Mouse (Mus musculus): Measurements from ENCODE around the gene Mroh7.

Mroh7 gene

DNA sequence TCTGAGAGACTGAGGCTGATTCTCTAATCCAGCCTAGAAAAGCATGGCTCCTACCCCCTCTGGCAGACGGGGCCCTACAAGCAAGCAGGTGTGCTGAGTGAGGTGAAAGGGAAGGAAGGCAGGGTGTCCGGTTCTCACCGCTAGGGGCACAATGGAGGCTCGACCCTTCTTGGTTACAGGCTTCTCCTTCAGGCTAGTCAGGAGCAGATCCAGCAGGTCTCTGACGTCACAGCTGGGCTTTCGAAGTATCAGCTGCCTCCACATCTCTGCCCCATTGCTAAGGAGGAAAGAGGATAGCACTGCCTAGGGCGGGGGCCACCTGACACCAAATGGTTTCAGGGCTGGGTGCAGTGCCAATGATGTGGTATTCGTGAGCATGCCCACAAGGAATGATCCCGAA, 30.7 kb downstream of the Mroh7 start:
- no peak for DNase-seq (ENCODE audit: low read depth in 1 of 2, low spot score in 2 of 2)

DNA sequence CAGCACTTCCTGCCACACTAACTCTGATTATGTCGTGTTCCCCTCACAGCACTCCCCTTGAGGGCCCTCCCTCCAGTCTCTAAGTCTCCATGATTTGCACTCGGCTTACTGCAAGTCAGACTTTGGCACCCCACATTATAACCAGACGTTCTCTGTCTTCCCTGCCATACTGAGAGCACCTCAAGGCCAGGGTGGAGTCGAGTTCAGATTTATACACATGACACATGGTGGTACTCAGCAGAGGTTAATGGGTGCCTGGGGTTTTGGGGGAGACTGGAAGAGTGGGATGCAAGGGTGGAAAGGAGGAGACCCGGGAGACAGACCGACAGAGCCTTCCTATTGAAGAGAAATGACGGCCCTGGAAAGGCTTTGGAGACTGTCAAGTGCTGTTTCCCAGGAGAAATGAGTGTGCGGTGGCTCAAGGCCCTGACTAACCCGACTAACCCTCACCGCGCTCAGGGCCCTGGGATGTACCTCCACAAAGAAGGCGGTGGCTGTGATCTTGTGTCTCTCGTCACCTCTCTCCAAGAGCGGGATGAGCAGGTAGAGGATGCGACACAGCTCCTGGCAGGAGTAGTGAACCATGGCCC, 36.8 kb downstream of the Mroh7 start:
- no peak for DNase-seq (ENCODE audit: low read depth in 1 of 2, low spot score in 2 of 2)

DNA sequence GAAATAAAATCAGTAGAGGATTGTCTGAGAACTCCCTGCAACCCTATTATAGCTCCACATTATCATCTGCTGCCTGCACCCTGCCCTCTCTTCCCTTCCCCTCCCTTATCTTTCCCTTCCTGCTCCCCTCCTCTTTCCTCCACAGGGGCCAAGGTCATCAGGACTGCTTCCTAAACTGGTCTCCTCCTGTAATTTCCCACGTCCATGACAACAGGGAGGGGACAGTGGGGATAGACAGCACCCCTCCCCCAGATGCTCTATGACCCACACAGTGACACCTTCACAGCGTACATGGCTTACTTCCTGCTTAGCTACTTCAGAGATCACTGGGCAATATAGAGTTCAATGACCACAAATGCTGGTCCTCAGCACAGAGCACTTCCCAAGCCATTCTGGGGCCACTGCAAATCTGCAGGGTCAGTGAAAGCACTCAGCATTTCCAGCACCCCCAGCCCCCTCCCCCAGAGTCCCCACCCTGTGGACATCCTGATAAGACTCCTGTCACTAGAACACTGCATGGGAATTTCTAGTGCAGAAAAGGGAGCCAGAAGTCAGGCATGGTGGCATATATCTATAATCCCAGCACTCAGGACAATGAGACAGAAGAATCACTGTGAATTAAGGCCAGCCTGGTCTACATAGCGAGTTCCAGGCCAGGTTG, 42.0 kb downstream of the Mroh7 start:
- no peak for DNase-seq (ENCODE audit: low read depth in 1 of 2, low spot score in 2 of 2)

DNA sequence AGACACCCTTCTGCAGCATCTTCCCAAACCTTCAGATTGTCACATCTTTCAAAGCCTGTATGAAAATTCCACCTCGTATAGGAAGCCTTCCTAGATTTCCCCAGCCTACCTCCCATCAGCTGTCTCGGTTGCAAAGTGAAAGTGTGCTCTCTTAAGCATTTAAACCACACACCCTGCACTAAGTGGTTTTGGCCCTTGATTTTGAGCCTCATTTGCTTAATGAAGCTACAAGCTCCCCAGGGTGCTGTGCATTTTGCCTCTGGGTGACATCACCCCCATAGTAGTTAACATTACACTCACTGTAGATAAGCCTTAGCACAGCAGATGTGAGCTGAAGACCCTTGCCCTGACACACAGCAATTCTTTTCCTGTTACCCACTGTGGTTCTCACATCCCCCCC, 49.8 kb downstream of the Mroh7 start:
- no peak for DNase-seq (ENCODE audit: low read depth in 1 of 2, low spot score in 2 of 2)

DNA sequence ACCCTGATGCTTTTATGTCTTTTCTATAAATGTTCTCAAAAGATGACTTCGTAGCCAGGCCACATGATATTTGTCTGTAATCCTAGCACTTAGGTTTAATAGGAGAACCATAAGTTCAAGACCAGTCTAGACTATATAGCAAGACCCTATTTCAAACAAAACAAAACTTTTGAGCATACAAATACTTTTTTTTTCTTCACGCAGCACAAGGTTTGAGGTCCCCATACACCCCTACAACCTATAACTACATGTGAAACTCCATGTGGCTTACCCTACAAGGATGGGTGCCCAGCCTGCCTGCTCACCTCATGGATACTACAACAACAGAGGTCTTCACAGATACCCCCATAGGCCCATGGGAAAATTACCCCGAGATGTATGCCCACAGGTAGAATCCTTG, 51.6 kb downstream of the Mroh7 start:
- no peak for DNase-seq (ENCODE audit: low read depth in 1 of 2, low spot score in 2 of 2)

DNA sequence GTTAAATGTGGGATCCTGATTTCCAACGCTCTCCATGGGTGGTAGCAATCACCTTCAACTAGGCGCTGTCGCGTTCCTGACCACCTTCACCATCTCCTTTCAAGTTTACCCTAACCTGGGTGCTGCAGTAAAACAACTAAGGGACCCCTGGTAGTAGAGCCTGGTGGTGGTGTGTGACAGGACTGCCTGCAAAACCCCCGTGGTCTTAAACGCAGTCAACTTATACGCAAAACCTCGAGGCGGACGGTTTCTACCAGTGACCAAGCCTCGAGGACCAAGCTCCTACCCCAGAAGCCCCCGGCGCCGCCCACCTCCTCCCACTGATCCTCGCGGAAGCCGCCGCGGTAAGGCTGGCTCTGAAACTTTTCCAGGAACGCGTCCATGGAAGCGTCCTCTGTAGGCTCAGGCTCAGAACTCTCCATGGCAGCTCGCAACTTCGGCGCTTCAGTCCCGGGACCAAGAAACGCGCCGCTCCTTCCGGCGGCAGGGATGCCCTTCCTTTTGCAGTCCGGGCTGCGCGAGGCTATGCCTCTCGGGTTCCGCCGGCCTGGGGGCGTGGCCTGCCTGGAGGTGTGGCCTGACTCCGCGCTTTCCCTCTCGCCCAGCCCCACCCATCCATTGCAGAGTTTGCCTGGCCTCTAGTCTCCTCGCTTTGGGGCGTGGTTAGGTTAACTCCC, 52.1 kb downstream of the Mroh7 start, which contains the start of gene Ttc4:
Gene Ttc4 (minus strand): TSS at position 503 of the 677 bp plus-strand sequence.
- DNase-seq (ENCODE audit: low read depth in 1 of 2, low spot score in 2 of 2) = peak; percentile 65 to 75

DNA sequence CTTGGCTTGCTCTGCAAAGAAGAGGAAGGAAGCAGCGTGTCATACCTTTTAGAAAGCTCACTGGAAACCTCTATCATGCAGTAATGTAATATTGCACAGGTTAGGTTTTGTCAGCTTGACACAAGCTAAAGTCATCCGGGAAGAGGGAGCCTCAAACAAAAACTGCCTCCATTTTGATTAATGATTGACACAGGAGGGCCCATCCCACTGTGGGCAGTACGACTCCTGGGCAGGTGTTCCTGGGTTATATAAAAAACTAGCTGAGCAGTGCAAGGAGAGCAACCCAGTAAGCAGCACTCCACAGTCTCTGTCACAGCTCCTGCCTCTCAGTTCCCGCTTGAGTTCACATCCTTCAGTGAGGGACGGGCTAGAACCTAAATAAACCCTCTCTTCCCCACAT, 54.0 kb downstream of the Mroh7 start:
- DNase-seq (ENCODE audit: low read depth in 1 of 2, low spot score in 2 of 2) = no peak

DNA sequence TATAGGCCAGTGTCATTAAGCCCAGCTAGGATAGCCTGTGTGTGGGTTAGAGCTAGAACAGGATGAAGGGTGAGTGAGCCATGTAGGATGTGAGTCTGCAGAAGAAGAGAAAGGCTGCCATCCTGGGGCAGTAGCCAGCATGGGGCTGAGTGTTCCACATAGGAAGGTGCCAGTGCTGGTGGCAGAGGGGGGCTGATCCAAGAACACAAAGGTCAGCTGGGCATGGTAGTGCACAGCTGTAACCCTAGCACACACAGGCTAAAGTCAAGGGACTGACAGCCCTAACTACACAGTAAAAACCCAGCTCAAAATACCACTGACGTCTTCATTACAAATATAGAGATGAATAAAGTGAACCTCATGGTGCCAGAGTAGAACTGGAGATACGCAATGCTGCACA, 64.2 kb downstream of the Mroh7 start:
- DNase-seq (ENCODE audit: low read depth in 1 of 2, low spot score in 2 of 2) = no peak

DNA sequence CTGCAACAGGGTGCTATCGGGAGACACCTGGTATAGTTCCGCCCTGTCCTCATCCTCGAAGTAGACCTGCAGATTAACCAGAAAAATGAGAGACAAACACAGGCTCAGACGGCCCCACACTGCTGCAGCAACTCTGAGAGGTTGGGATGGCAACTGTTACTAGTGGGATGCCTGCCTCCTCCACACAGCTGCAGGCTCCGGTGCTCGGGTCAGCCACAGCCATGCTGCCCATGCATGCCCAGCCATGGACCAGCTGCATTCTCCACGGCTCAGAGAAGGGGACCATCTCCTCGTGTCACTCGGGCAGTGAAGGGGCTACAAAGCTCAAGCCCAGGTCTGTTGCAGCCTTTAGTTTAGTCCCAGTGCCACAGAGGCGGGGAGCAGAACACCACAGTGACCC, 65.1 kb downstream of the Mroh7 start:
- DNase-seq (ENCODE audit: low read depth in 1 of 2, low spot score in 2 of 2) = no peak

DNA sequence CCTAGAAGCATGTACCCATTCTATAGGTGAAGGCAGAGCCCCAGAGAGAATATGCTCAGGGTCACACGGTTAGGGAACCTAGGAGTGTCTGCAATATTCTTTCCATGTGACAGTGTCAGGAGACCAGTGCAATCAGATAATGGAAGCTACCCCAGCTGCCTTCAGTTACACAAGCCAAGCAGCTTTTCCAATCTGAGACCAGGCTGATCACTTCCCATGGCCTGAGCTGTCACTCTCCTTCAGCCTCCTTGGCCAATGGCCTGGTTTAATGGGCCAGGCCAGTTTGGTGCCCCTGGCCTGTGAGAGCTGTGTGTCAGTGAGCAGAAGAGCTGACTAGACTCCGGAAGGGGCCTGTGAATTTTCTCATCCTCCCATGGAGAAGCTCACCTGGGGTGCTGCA, 65.5 kb downstream of the Mroh7 start:
- no peak for DNase-seq (ENCODE audit: low read depth in 1 of 2, low spot score in 2 of 2)

DNA sequence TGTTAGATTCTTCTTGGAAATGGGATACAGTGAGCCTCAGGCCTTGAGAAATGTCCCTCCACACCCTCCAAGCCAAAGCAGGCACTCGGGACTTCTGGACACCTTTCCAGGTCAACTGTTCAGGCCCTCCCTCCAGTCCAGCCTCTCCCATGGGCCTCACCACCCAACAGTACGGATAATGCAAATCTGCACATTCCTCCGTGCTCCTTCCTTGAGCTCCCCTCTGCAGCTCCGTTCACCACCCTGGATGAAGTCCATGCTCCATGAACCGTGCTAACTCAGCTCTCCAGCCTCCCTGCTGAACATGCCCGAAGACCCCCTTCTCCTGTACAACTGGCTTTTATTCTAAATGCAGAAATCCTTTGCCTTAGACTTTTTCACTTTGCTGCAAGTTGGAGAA, 66.0 kb downstream of the Mroh7 start:
- DNase-seq (ENCODE audit: low read depth in 1 of 2, low spot score in 2 of 2) = no peak

DNA sequence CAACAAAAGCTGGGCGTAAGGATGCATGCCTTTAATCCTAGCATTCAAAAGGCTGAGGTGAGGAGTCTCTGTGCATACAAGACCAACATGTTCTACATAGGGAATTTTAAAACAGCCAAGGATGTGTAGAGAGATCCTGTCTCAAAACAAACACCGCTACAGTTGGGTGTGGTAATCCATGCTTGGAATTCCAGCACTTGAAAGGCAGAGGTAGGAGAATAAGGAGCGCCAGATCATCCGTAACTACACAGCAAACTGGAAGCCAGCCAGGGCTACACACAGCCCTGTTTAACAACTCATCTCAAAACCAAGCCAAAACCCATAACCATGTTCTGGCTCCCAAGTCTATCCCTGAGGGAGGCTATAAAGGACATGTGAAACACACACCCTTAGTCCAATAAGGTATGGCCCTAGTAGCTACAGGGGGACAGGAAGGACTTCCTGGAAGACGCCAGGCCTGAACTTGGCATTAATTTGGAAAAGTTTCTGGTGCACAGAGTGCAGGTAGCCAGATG, 66.7 kb downstream of the Mroh7 start:
- no peak for DNase-seq (ENCODE audit: low read depth in 1 of 2, low spot score in 2 of 2)

DNA sequence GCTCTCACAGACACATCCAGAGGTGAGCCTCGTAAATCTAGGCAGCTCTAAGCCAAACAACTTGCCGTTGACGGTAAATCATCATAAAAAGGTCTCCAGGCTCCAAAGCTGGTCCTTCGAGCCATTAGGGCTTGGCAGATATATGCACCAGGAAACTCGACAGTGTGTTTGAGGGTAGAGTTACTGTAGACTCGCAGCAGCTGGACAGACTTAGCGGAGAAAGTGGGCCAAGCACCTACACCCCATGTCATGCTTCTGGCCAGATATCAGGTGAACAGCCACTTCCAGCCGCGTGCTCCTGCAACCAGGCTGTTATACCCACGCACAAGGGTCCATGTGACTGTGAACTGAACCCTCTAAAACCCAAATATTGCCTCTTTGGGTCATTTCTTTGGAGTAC, 75.0 kb downstream of the Mroh7 start:
- no peak for DNase-seq (ENCODE audit: low read depth in 1 of 2, low spot score in 2 of 2)

DNA sequence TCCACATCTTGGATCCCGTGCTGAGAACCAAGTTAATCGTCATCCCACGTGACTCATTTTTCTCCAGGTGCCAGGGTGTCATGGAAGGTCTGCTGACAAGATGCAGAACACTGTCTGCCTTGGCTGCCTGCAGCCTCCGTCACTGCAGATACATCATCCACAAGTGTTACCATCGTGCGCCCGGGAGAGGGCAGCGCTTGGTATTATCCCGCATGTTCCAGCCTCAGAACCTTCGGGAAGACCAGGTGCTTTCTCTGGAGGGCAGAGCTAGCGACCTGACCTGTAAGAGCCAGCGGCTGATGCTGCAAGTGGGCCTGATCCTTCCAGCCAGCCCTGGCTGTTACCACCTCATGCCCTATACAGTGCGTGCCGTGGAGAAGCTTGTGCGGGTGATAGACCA, 77.7 kb downstream of the Mroh7 start:
- no peak for DNase-seq (ENCODE audit: low read depth in 1 of 2, low spot score in 2 of 2)

DNA sequence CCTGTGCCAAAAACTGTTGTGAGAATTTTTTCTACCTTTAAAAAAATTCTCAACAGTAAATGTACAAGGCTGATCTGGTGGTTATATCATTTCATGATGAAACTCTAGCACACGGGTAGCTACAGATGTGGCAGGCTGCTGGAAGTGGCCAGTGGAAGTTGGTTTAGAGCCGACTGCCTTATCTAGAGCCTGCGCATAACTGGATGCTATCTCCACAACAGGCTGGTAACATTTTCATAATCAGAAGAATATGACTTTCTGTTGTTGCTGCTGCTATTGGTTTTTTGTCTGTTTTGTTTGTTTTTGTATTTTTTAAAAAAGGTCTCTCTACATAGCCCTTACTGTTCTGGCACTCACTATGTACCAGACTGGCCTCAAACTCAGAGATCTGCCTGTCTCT, 78.2 kb downstream of the Mroh7 start:
- no peak for DNase-seq (ENCODE audit: low read depth in 1 of 2, low spot score in 2 of 2)

DNA sequence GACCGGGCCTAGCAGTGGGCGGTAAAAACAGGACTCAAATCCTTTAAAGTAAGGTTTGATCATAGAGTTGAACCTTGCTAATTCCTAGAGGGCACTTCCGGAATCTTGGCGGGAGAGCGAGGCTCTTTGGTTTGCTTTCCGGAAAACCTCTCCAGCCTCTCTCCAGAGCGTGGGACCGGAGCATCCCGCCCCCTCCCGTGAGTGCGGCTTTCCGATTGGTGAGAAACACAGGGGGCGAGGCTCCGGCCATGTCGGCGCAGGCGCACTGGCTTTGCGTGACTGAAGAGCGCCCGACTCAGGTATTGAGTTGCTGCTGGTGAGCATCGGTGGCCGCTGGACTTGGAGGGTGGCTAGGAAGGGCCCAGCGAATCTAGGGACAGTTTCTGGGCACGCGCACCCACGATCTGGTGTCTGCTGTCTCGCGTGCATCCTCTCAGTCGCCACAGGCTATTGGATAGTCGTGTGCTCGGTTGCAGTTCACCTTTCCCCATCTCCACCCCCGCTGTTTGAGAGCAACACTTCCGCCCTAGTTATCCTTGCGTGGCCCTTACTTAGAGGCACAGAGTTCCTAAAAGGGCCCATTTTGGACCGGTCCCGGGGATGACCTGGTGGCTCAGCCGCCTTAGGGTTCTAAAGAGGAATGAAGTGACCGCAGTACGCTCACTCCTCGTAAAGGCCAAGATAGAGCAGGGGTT, 79.7 kb downstream of the Mroh7 start, which contains the start of gene Pars2:
Gene Pars2 (plus strand): TSS at position 237 of the 695 bp plus-strand sequence.
- DNase-seq (ENCODE audit: low read depth in 1 of 2, low spot score in 2 of 2) = peak; percentile 88 to 93

DNA sequence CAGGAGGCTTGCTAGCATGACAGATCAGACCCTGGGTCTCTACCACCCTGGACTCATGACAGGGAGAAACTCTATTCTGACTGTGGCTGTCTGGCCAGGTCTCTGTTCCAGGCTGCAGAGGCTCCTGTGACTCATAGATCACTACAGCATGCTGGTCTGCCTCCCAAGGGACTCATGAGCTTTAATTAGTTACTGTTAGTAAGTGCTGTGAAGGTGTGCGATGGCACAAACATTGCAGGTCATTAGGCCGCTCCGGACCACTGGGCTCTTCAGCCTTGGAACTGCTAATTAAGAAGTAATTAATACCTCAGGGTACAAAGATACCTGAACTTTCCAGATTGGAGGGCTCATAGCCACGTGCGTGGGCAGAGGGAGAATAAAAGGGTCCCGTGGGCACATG, 83.6 kb downstream of the Mroh7 start:
- DNase-seq (ENCODE audit: low read depth in 1 of 2, low spot score in 2 of 2) = no peak

DNA sequence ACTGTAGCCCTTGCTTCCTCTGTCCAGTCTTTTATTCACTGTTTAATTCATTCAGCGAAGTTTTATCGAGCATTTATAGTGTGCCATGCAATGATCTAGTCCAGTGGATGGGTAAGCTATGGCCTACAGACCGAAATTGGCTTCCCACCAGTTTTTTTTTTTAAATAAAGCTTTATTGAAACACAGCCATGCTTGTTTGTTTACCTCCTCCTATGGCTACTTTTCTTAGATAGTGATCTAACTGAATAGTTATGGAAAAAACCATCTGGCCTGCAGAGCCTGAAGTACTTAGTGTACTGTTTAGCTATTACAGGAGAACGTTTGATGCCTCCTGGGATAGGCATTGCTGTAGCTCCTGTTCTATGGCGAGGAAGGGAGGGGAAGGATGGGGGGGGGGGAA, 84.9 kb downstream of the Mroh7 start:
- DNase-seq (ENCODE audit: low read depth in 1 of 2, low spot score in 2 of 2) = no peak

DNA sequence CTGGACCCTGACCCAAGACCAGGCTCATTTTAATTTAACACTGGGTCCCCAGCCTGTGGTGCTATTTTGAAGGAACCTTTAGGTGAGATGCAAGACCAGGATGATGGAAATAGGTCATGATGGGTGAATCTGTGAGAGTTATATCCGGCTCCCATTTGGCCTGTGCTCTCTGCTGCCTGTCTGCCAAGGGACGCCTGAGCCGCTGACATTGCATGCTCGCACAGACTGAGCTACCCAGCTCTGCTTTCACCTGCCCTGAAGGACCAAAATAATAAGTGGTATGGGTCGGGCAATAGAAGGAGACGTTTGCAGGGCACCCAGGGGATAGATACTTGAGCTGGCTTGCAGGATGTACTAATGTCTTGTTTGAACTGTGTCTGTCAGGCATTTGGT, 86.5 kb downstream of the Mroh7 start:
- no peak for DNase-seq (ENCODE audit: low read depth in 1 of 2, low spot score in 2 of 2)

DNA sequence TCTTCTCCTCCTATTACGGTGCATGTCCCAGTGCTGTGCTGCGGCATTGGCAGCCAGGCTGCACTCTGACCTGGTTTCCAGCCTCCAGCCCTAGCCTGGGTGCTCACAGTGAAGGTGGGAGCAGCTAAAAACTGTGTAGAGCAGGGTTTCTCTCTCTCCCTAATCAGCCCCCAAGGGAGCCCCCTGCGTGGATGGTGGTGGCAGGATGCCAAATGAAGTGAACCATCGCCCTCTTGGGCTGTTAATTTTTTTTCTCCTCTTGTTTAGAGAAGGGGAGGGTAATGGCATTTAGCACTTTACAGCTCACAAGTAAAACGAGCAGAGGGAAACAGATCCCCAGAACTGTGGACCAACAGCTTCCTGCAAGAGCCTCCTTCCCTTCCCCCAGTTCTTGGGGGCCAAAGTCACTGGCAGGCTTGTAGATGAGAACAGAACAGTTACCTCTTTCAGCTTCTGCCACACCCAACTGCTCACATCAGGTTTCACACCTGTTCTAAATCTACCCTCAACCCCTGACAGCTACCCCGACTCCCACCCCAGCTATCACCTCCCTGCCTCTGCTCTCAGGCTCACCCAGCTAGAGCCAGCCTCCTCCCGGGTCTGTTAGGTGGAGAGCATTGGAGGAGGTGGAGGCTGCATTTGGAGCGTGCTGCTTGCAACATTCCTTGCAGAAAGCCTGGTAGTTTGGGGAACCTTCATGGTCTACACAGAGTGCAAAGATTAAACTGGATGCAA, 87.1 kb downstream of the Mroh7 start:
- no peak for DNase-seq (ENCODE audit: low read depth in 1 of 2, low spot score in 2 of 2)

DNA sequence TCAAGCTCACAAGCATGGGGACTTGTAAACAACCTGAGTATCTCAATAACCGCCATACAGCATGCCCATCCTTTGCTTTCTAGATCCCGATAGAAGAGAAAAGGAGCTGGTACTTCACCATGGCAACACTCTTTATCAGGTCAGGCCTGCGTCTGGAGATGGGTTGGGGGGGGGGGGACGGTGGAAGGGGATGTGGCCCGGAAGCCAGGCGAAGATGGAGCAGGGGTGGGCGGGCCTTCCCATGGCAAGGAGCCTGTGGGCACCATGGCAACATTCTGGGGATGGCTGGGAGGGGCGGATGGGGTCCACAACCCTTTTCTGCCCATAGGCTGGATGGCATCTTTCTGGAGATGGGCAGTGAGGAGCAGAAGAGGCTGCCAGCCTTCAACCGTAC, 96.6 kb downstream of the Mroh7 start:
- DNase-seq (ENCODE audit: low read depth in 1 of 2, low spot score in 2 of 2) = no peak

Data from monocyte, adult 2 months (primary cell).